Mouse (Mus musculus) telencephalon, adult 2 months (tissue): ENCODE measurements around the gene Tmeff1.

Source experiments
- DNase-seq: peaks from one replicate; pipeline ENCODE4 v3.0.0-alpha.2; 2011; ENCODE audit warnings: low read depth, low spot score

Tmeff1 gene

DNA sequence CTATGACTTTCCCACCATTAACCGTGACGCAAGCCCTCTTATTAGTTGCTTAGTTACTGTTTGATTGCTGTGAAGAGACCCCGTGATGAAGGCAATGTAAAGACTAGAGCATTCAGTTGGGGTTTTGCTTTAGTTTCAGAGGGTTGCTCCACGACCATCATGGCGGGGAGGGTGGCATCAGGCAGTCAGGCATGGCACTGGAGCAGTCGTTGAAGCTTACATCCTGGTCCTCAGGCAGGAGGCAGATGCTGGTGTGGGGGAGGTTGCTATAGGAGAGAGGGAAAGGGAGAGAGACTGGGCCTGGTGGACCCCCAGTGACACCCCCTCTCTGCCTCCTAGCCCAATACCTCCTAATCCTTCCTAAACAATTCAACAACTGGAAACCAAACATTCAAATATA, 35.1 kb downstream of the Tmeff1 start:
- DNase-seq: no peak

DNA sequence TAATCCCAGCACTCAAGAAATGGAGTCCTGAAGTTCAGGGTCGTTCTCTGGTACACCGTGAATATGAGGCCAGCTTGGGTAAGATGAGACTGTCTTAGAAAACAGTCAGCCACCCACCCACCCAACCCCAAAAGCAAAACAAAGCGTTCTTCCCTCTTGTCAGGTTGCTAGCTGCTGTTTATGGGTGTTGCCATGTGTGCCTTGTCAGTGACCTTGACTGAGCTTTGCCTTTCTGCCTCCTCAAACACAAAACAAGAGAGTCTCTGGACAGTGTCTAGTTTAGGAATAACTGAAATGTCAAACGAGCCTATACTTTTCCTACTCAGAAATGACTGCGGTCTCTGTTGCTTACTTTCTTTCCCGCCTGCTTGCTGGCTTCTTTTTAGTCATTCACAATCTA, 37.3 kb downstream of the Tmeff1 start:
- no peak for DNase-seq

DNA sequence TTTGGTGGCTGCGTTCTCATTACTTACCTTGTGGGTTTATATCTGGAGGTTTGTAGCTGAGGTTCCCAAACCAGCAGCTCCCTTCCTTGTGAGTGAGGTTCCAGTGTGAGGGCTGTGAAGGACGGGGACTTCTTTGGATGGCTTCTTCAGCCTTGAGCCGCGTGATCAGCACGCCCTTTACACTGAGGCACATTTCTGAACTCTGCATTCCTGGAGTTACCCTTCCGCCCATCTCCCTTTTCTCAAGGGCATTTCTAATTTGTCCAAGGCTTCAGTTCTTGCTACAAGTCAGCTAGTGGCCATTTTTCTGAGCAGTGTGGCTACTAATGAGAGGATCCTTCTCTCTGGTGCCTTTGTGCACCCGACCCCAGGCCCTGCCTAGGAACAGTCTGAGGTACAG, 38.0 kb downstream of the Tmeff1 start:
- DNase-seq: no peak

DNA sequence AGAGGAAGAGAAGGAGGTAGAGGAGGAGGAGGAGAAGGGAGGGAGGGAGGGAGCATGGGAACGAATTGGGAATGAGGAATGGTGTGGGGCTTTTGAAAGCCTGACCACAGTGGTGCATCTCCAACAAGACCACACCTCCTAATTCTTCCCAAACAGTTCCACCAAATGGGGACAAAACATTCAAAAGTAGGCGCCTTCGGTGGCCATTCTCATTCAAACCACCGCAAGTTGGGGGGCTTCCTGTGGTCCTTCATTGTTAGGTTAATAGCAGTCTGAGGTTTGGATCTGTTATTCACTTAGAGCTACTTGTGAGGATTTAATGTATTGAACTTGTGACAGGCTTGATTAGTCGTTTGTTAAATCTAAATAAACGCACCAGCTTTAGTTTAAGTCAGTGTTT, 40.0 kb downstream of the Tmeff1 start:
- DNase-seq: no peak

DNA sequence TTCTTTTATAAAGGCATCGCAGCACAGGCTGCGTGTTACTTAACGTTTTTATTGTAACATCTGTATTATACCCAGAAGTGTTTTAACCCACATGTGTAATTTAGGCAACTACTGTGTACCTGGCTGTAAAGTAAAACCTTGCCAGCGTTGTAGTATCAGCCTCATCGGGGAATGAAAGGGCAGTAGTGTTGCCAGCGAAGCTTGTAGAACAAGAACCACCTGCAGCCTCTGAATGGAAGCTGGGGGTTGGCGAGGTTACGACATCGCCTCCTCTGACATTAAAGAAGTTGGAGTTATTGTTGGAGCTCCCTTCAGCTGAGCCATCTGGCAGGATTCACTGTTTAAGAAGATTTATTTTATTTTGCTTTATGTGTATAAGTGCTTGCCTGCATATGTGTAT, 40.9 kb downstream of the Tmeff1 start:
- no peak for DNase-seq

DNA sequence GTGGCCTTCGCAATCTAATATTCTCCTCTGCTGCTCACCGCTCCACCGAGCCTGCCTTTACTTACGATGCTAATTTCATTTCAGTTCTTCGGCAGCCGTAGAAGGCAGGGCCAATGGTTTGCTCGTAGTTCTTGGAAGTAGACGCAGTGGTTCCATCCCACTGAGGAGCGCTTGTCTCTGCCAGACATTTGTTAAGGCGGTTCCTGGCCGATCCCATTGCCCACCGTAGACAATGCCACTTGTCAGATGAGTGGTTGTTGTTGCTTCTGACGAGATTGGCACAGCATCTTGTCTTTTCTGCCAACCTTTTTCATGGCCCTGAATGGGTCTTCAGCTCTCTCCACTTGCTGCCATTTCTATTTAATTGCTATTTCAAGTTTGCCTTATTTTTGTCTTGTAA, 44.5 kb downstream of the Tmeff1 start:
- no peak for DNase-seq

DNA sequence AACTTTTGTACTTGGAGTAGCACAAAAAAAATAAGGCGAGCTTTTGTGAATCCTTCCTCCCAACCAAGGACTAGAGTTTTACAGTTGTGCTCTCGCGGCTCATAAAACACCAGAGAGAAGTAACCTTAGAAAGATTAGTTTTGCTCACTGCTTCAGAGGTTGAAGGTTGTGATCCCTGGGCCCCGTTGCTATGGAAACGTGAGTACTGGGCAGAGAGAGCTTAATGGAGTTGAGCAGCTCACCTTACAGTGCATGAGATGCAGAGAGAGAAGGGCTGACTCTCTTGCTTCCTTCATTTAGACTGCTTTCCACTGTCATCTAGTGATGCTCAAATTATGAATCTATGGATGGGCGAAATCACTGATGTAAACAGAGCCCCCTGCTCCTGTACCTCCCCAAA, 48.6 kb downstream of the Tmeff1 start:
- no peak for DNase-seq

DNA sequence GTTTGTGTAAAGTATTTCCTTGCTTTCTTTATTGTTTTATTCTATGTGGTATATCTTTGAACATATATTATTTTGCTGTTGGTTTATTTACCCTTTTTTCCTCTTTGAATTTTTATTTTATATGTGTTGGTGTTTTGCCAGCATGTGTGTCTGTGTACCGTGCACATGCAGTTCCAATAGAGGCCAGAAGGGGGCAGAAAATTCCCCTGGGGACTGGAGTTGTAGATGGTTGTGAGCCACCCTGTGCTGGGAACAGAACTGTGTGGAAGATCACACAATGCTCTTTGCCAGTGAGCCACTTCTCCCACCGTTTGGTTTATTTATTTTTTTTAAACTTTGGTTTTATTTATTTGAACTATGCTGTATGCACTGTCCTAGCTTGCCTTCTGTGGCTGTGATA, 49.1 kb downstream of the Tmeff1 start:
- no peak for DNase-seq

DNA sequence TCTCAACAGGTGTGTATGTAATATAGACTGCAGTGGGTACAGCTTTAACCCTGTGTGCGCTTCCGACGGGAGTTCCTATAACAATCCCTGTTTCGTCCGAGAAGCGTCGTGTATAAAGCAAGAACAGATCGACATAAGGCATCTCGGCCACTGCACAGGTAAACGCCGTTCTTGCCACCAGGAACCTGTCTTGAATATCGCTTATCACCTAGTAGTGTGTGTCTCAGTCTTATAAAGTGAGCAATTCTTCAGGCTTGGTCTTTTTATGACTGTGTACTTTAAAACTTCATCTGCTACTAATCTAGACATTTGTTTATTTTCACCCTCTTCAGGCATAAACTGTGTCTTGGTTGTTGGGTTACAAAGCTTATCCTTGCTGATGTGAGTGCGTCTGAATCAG, 51.9 kb downstream of the Tmeff1 start:
- no peak for DNase-seq

DNA sequence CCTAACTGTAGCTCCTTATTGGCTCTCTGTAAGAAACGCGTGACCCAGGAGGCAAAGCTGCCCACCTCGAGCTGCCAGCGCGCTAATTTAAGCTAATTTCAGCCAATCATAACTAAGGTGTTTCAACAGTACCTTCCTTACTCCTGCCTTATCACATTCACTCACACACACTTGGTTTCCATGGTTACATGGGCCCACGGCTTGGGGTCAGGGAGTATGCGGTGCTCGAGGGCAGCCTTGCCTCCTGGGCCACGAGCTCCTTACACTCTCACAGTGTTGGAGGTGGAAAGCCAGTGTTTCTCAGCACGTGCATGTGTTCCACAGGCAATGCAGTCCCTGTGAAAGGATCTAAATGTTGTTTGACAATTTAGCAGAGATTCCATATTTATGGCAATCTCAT, 53.2 kb downstream of the Tmeff1 start:
- no peak for DNase-seq

DNA sequence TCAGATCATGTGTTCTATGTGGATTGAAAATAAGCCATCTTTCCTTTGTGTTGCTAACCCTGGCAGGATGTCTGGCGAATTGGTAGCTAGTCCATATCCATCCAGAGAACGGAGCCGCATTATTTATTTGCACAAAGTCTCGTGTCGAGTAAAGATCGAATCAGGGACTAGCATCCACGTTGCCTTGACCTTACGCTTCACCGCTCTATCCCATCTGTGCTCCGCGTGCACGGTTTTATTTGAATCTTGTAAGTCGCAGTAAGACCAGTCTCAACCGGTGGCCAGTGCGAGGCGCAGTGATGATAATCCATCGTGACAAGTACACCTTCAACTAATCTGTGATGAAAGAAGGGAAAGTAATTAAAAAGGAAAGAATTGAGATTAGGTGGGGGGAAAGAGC, 54.5 kb downstream of the Tmeff1 start:
- DNase-seq: no peak

DNA sequence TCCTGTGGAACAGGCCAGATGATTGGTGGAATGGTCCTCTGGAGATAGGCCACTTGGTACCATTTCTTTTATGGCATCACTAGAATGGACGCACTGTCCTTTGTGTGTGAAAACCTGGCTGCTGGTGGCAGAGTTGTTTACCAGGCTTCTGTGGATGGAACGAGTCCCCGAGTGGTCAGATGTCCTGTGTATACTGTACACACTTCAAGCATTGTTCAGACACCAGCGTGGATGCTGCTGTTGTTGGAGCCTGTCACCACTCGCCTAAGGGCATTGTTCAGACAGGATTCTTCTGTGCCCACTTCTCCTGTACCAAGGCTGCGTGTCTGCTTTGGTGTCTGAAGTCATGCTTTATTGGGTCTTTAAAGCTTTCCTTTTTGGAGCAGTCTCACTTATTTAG, 58.8 kb downstream of the Tmeff1 start:
- peak; percentile 77 for DNase-seq

DNA sequence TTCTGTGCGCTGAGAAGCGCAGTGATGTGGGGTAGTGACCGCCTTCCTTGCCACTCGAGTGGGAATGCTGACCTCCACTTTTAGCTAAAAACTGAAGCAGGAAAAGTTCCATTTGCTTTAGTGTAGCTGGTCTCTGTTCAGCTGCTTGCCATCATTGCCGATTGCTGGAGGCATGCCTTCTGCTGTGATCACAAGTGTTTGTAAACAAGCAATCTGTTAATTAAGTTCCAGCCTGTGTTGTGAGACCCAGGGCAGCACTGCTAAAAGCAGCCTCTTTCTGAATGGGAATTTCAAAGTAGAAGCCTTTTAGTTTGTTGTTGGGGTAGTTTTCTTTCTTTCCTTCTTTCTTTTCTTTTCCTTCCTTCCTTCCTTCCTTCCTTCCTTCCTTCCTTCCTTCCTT, 61.2 kb downstream of the Tmeff1 start:
- DNase-seq: no peak

DNA sequence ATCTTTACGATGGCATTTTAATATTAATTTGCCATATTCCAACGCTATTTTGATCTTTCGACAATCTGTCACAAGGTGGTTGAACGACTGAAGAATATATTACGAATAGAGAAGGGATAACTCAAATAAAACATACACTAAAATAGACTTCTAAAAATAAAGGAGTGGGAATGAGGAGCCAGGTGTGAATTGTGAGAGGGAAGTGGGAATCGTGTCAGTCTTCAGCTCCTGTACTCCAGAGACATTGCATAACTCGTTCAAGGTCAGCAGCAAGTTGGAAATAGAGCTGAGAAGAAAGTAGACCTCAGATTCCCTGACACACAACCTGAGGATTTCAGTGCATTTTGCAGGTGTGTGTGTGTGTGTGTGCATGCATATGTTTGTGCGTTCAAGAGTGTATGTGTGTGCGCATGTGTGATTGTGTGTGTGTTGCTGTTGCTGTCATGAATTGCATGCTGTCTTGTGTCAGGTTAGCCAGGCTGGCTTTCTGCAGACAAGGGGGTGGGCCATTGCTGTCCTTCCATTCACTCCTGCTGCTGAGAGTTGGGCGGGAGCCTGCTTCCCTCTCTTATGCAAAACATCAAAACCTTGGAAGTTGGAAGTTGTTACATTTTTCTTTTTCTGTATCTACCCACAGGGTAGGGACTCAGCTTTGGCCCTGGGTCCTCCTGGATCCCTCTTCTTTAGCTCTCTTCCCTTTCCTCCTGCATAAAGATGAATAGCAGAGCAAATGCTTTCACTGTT, 65.8 kb downstream of the Tmeff1 start:
- peak; percentile 54 for DNase-seq

DNA sequence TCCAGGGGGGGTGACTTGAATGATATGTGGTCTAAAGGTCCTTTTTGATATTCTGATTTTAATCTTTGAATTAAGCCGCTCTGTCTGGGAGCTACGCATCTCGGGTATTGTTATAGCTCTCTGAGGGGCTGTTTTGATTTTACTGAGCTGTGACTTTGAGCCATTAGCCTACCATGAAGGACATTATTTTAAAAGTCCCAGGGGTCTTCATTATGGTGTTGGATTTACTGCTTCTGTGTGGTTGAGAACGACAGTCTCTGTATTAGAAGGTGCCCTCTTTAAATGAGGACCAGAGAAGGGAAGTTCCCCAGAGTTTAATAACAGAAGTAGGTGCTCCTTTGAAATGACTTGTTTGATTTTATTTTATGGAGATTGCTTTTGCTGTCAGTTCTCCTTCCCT, 69.1 kb downstream of the Tmeff1 start:
- DNase-seq: no peak

DNA sequence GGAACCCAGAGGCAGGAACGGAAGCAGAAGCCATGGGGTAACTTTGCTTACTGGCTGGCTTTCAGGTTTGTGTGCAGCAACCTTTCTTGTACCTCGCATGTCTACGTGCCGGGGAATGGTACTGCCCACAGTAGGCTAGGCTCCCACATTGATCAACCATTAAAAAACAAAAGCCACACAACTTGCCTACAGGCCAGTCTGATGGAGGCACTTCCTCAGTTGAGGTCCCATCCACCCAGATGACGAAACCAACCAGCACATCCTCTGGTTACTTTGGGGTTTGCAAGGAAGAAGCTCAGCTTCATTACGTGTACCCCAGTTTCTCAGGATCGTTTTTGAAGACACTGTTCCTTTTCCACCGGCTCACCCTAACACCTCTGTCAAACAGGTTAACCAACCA, 71.6 kb downstream of the Tmeff1 start:
- no peak for DNase-seq

DNA sequence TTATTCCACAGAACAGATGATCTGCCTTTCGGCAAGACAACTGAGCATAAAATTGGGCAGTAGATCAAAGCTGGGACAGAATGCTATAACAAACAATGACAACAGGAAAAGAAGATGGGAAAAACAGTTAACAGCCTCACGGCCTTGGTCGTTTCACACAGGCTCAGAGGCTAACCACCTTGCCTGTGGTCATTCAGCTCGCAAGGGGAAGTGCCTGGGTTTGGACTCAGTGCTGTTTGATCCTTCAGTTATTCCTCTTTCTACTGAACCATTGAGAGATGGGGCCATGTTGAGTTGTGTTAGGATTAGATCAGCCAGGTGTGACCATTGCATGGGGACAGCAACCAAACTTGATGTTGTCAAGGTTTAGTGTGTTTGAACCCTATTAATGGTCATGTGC, 75.2 kb downstream of the Tmeff1 start:
- no peak for DNase-seq

DNA sequence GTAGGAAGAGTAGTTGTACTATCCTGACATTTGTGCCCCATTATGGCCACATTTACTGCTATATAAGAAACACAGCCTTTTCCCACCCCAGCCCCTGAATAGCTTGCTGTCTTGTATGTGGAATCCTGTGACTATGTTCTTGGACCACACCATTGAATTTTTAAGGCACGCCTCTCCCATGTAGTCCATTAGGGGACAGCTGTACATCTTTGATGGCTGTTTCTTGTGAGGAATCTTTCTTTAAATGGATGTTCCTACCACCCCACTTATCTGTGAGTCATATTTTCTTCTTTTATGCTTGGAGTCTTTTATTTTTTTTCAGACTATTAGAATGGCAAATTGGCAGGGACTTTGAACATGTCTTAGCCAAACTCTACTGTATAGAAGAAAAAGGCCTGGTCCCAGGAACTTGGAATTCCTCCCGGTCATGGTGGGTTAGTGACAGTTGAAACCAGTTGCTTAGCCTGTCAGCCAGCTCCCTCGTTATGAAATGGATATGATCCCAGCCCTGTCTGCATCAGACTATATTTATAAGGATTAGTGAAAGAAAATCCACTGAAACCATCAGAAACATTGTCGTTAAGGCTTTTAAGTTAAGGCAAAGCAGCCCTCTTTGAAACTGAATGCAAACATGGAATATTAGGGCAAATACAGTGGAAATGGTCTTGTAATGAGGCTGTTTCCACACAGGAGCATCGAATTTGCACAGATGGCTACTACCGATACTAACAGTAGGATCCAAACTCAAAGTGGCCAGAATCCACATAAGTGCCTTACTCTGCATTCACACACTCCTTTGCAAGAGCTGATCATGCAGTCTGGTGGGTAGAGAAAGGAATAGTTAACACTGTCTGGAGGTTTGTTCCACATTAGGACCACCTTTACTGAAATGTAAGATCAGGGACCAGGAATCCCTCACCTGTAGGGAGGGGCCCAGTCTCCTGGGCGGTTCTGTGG, 75.9 kb downstream of the Tmeff1 start:
- no peak for DNase-seq

DNA sequence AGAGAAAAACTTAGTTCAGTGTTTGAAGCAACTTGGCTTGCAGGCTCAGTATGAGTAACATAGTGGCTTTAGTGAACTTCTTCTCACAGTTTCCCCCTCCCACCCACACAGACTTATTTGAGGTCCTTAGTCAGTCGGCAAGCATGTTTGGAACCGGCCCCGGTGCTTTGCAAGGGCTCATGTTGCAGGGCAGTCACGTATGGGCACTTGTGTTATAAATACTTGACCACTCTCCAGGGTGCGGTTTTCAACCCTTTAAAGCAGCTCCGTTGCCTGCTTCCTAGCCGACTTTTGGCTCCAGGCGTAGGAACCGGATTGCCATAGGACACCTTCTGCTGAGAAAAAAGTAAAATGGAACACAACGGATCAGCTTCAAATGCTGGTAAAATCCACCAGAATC, 78.3 kb downstream of the Tmeff1 start, which contains the start of gene Cavin4:
Gene Cavin4 (plus strand): TSS at position 244 of the 400 bp plus-strand sequence.
- no peak for DNase-seq

DNA sequence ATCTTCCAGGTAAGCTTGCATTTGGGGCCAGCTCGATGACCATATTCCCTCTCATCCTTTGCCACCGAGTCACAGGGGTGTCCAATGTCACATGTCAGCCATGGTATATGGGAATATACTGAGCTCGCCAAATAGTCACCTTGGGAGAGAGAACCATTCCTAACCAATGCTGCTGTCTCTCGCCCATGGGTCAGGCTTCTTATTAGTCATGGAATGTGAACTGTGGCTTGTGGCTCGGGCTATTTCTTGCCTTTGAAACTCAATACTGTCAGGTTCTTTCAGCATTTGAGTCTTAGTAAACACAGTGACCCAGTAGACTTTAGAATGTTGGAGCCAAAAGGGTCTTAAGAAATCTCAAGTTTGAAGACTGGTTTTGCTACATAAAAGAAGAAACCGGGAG, 79.0 kb downstream of the Tmeff1 start:
- DNase-seq: no peak

DNA sequence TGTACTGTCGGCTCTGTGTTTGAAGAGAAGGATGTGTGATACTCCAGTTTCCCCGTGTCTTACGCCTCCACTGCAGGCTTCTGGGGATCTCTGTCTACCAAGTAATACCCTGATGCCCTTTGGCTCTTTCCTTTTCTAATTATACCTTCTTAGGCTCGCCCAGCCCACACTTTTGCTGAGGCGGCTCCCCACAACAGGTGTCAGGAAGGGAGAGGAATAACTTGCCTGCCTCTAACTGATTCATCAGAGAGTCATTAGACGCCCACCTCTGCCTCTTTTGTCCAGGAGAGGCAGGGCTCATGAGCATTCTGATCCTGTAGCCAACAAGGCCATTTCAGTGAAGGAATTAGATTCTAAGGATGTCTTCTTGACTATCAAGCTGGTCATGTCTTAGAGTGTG, 82.3 kb downstream of the Tmeff1 start:
- DNase-seq: no peak

DNA sequence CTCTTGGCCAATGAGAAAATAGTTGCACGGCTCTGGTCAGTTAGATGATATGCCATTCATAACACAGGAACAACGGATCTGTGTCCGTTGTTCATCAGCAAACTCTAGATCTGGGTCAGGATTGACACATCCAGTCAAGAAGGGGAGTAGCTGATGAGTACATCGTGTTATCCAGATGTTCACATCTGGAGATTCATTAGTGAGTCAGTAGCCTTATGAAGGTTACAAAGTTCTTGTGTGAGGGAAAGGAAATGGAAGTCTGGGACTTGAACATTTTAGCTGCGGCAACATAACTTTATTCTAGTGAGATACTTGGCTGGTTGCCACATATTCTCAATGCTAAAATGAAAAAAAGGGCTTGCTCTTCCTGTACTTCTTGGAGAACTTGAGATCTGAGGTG, 87.9 kb downstream of the Tmeff1 start:
- DNase-seq: no peak

DNA sequence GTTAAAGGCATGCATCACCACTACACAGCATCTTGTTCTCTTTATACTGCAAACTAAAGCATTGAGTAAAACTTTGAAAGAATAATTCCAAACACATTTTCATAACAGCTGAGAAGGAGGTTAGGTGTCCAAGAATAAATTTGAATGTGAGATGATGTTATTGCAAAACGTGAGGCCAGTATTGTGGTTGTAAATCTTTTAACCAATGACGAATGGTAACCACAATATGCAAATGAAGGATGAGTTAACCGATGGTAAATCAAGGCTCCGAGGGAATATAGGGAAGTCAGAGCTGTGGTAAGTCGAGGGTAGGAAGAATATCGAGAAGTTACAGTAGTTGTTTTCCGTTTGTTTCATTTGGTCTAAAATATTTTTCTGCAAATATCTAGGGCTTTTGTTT, 89.4 kb downstream of the Tmeff1 start:
- DNase-seq: no peak
